Mouse (Mus musculus) intestine, postnatal 0 days (tissue): ENCODE measurements around the gene Babam2. TPM values are rescaled to one million over a fixed set of nuclear protein-coding genes. Genes with fewer than 3 reads are reported as not detected.

Experiments used
- ATAC-seq: fragments of 200-750 bp; cut with Nextera tagmentation; 2 replicates; pipeline ENCODE4 v1.8.0; 2017; ENCODE audit warnings: mild to moderate bottlenecking, moderate TSS enrichment, moderate library complexity
- H3K27ac ChIP-seq: fragments of 300-500 bp; sonication (generic); 2 replicates; pipeline ENCODE4 v1.5.1; 2014; ENCODE audit warnings: mild to moderate bottlenecking, low read depth, low read length, moderate library complexity
- H3K27me3 ChIP-seq: fragments of 300-500 bp; sonication (generic); replicated peaks from 2 replicates; pipeline ENCODE4 v1.6.1; 2014; ENCODE audit warnings: low read length, mixed read lengths; ENCODE audit not compliant: control insufficient read depth, insufficient read depth
- H3K36me3 ChIP-seq: fragments of 300-500 bp; sonication (generic); 2 replicates; pipeline ENCODE4 v1.6.1; 2014; ENCODE audit warnings: mild to moderate bottlenecking, moderate library complexity; ENCODE audit not compliant: control insufficient read depth, insufficient read depth
- H3K4me1 ChIP-seq: fragments of 300-500 bp; sonication (generic); replicated peaks from 2 replicates; pipeline ENCODE4 v1.6.1; 2014; ENCODE audit warnings: antibody characterized with exemption, low read length, mixed read lengths; ENCODE audit not compliant: control insufficient read depth, insufficient read depth
- H3K4me2 ChIP-seq: fragments of 300-500 bp; sonication (generic); replicated peaks from 2 replicates; pipeline ENCODE4 v1.6.1; 2014; ENCODE audit warnings: low read depth, mild to moderate bottlenecking, moderate library complexity
- H3K4me3 ChIP-seq: fragments of 300-500 bp; sonication (generic); 2 replicates; pipeline ENCODE4 v1.5.1; 2014; ENCODE audit warnings: low read depth, low read length
- H3K9ac ChIP-seq: fragments of 300-500 bp; sonication (generic); 2 replicates; pipeline ENCODE4 v1.6.1; 2014; ENCODE audit warnings: mild to moderate bottlenecking, low read depth, low read length
- H3K9me3 ChIP-seq: fragments of 300-500 bp; sonication (generic); 2 replicates; pipeline ENCODE4 v1.6.1; 2016; ENCODE audit warnings: mixed run types; ENCODE audit not compliant: control insufficient read depth
- CTCF ChIP-seq: sonication (generic); IDR thresholded peaks from 2 replicates; pipeline ENCODE4 v1.5.1; 2016; ENCODE audit warnings: low read depth, mild to moderate bottlenecking, control low read depth, antibody characterized with exemption, moderate library complexity
- WGBS: fragments of 180-500 bp; shearing (Covaris S2); extraction: QIAGEN DNeasy Blood & Tissue Kit; methylation state at CpG from one replicate; pipeline ENCODE4 v1.1.7; 2014; 5-methylcytosine and 5-hydroxymethylcytosine counted together
- polyA plus RNA-seq: library from polyadenylated mRNA; unstranded; fragments of >200 nt; fragmentation: Nextera tagmentation; extraction: Ambion mirVana; gene quantifications from 2 replicates; pipeline ENCODE4 v1.2.1, GENCODE M21; 2015

Babam2 gene
- polyA plus RNA-seq, 1 experiment from 2014 or later: 53.8 TPM

GRCm38 (mm10) chr5:31671137-31671536, 26.3 kb upstream of the Babam2 start:
- ATAC-seq: no peak
- H3K27me3 ChIP-seq: no peaks in the 10 kb centered on the region
- 80% methylated on average over 2 of the region's 2 CpGs for WGBS

DNA sequence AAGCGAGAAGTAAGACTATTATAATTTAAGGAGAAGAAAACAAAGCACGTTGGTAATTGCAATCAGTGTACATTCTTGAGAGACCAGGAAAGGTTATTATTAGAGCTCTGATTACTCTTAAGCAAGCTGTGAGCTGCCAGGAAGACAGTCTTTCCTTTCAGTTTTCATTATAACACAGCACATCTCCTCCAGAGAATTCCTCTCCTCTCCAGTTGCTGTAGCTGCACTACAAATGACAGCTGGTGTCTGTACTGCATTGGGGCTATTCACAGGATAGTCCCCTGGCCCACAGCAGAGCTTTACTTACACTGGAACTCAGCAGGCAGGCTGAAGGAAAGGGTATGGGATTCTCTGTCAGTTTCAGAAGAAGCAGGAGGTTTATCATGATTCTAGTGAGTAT, 24.1 kb upstream of the Babam2 start:
- no peak overlapping the region for H3K4me2 ChIP-seq
- peaks cover 10% of the 10 kb centered on the region; the same call in 1 of the 2 replicates for H3K4me1 ChIP-seq
- no peak overlapping the region for H3K9ac ChIP-seq
- H3K4me3 ChIP-seq: no peak overlapping the region
- no peak overlapping the region for H3K27ac ChIP-seq
- H3K27me3 ChIP-seq: no peaks in the 10 kb centered on the region
- TF ChIP-seq CTCF: no peak
- 62% methylated on average over 2 of the region's 2 CpGs for WGBS
- H3K36me3 ChIP-seq: no peaks in the 10 kb centered on the region
- H3K9me3 ChIP-seq: no peaks in the 10 kb centered on the region
- ATAC-seq: no peak

More at GRCm38 (mm10) chr5:31671137-31671536, 26.3 kb upstream of the Babam2 start:
- H3K4me3 ChIP-seq: no peak overlapping the region
- H3K36me3 ChIP-seq: no peaks in the 10 kb centered on the region
- no peak overlapping the region for H3K27ac ChIP-seq
- no peaks in the 10 kb centered on the region for H3K9me3 ChIP-seq
- H3K4me1 ChIP-seq: peaks cover 10% of the 10 kb centered on the region; the same call in 1 of the 2 replicates
- no peak overlapping the region for H3K4me2 ChIP-seq
- no peak overlapping the region for H3K9ac ChIP-seq
- no peak for TF ChIP-seq CTCF

GRCm38 (mm10) chr5:31678000-31678399, 19.5 kb upstream of the Babam2 start:
- Histone ChIP-seq H3K36me3 (peaks cover 4% of the 10 kb centered on the region; the same call in 1 of the 2 replicates), H3K27ac (no peak overlapping the region), H3K4me2 (no peak overlapping the region), H3K4me3 (no peak overlapping the region), H3K4me1 (no peaks in the 10 kb centered on the region), H3K9ac (no peak overlapping the region), H3K27me3 (no peaks in the 10 kb centered on the region), H3K9me3 (no peaks in the 10 kb centered on the region)
- TF ChIP-seq CTCF: no peak
- no peak for ATAC-seq
- 22% methylated on average over 1 of the region's 1 CpGs for WGBS

GRCm38 (mm10) chr5:31680183-31680582, 17.3 kb upstream of the Babam2 start:
- WGBS: 85% methylated on average over 4 of the region's 4 CpGs

GRCm38 (mm10) chr5:31682305-31682704, 15.2 kb upstream of the Babam2 start:
- WGBS: 96% methylated on average over 1 of the region's 1 CpGs

More at GRCm38 (mm10) chr5:31680183-31680582, 17.3 kb upstream of the Babam2 start:
- no peaks in the 10 kb centered on the region for H3K27me3 ChIP-seq
- no peak for TF ChIP-seq CTCF
- H3K9ac ChIP-seq: no peak overlapping the region
- ATAC-seq: no peak
- H3K27ac ChIP-seq: no peak overlapping the region
- no peak overlapping the region for H3K4me2 ChIP-seq
- H3K9me3 ChIP-seq: no peaks in the 10 kb centered on the region
- peaks cover 4% of the 10 kb centered on the region; the same call in 1 of the 2 replicates for H3K36me3 ChIP-seq
- no peaks in the 10 kb centered on the region for H3K4me1 ChIP-seq
- H3K4me3 ChIP-seq: no peak overlapping the region

GRCm38 (mm10) chr5:31686040-31686439, 11.4 kb upstream of the Babam2 start:
- H3K27ac ChIP-seq: no peak overlapping the region
- 66% methylated on average over 2 of the region's 2 CpGs for WGBS
- no peak for ATAC-seq

More at GRCm38 (mm10) chr5:31682305-31682704, 15.2 kb upstream of the Babam2 start:
- TF ChIP-seq CTCF: no peak
- Histone ChIP-seq H3K36me3 (peaks cover 4% of the 10 kb centered on the region; the same call in 1 of the 2 replicates), H3K4me1 (no peaks in the 10 kb centered on the region), H3K27me3 (no peaks in the 10 kb centered on the region), H3K4me2 (no peak overlapping the region), H3K9me3 (no peaks in the 10 kb centered on the region), H3K27ac (no peak overlapping the region), H3K4me3 (no peak overlapping the region), H3K9ac (no peak overlapping the region)
- ATAC-seq: no peak

GRCm38 (mm10) chr5:31687972-31688371, 9.5 kb upstream of the Babam2 start:
- H3K27me3 ChIP-seq: no peaks in the 10 kb centered on the region
- no peaks in the 10 kb centered on the region for H3K36me3 ChIP-seq

More at GRCm38 (mm10) chr5:31686040-31686439, 11.4 kb upstream of the Babam2 start:
- no peak for TF ChIP-seq CTCF
- Histone ChIP-seq H3K9me3 (no peaks in the 10 kb centered on the region), H3K27me3 (no peaks in the 10 kb centered on the region), H3K9ac (no peak overlapping the region), H3K4me2 (no peak overlapping the region), H3K4me1 (no peaks in the 10 kb centered on the region), H3K4me3 (no peak overlapping the region), H3K36me3 (no peaks in the 10 kb centered on the region)

More at GRCm38 (mm10) chr5:31687972-31688371, 9.5 kb upstream of the Babam2 start:
- no peak for ATAC-seq
- Histone ChIP-seq H3K4me2 (no peak overlapping the region), H3K4me3 (no peak overlapping the region), H3K4me1 (no peaks in the 10 kb centered on the region), H3K9ac (no peak overlapping the region), H3K27ac (no peak overlapping the region), H3K9me3 (no peaks in the 10 kb centered on the region)
- 83% methylated on average over 3 of the region's 3 CpGs for WGBS
- TF ChIP-seq CTCF: no peak
